Mouse (Mus musculus): ENCODE data around the gene Adamtsl4.

- TF ChIP-seq CTCF (IDR thresholded peaks at IDR 0.05; ENCODE audit: control insufficient read depth, insufficient read depth, insufficient read length), result no peak
- no peak for TF ChIP-seq USF1 (IDR thresholded peaks at IDR 0.05; ENCODE audit: low read depth)
- no peak for TF ChIP-seq MAX (IDR thresholded peaks at IDR 0.05)
- TF ChIP-seq CEBPB (IDR thresholded peaks at IDR 0.05; ENCODE audit: low read depth), result no peak
- TF ChIP-seq MYOD1 (IDR thresholded peaks at IDR 0.05; ENCODE audit: control insufficient read depth, insufficient read length, low read depth), result no peak
- TF ChIP-seq FOSL1 (IDR thresholded peaks at IDR 0.05; ENCODE audit: insufficient read depth, low read length, poor library complexity, severe bottlenecking), result no peak
- TF ChIP-seq MYOG (IDR thresholded peaks at IDR 0.05; ENCODE audit: control insufficient read depth, extremely low read depth, insufficient read length), result no peak
Measured at GRCm38 (mm10) chr3:95672461-95672860, 15.3 kb downstream of the Adamtsl4 start.

Data from C2C12 (cell line).